In genomic region chr16:28886201-28886745, GRCm38 (mm10) we compare ENCODE assay signal across 29 mouse cellular contexts. TPM values are rescaled to one million over a fixed set of nuclear protein-coding genes. Genes with fewer than 3 reads are reported as not detected.
A peak's percentile ranks its signal among the peaks of the same experiment; 100 is the strongest.
DNase-seq lines count a peak whose midpoint lies in the region; ATAC-seq lines count a peak whose summit lies in the region.
"Had no signal": no experiment of that assay in that cellular context is flagged by ENCODE, and none has a peak within 500 bp of the region (broad histone marks: within the 10 kb centered on the region; RNA-seq: fewer than 3 reads in every experiment).

No protein-coding gene starts in this region.

- no peak for ATAC-seq in embryonic facial prominence, embryonic 12.5 days (ENCODE audit: insufficient number of reproducible peaks, insufficient read depth, low FRiP score, low TSS enrichment)
- no peak for ATAC-seq in kidney, embryonic 14.5 days (ENCODE audit: low FRiP score, low TSS enrichment)
- no peak for ATAC-seq in neural tube, embryonic 12.5 days (ENCODE audit: low FRiP score, low read depth)
- ATAC-seq in midbrain, embryonic 16.5 days: no peak
- ATAC-seq: inflammation-experienced regulatory T-cells, adult 6 months; Patski had no signal

- no peak overlapping the region for H3K4me3 ChIP-seq in embryonic facial prominence, embryonic 12.5 days
- H3K4me3 ChIP-seq in embryonic facial prominence, embryonic 10.5 days: no peak overlapping the region
- H3K4me3 ChIP-seq in kidney, embryonic 14.5 days (ENCODE audit: low read length): no peak overlapping the region
- H3K4me3 ChIP-seq in neural tube, embryonic 12.5 days: no peak overlapping the region
- H3K4me3 ChIP-seq in midbrain, embryonic 16.5 days (ENCODE audit: low read depth, low read length): no peak overlapping the region
- H3K4me3 ChIP-seq: forebrain, embryonic 12.5 days; hindbrain, embryonic 10.5 days; hindbrain, embryonic 15.5 days; liver, embryonic 13.5 days; myocyte had no signal

- 44% methylated on average over 9 of the region's 9 CpGs for WGBS in embryonic facial prominence, embryonic 12.5 days
- WGBS in embryonic facial prominence, embryonic 10.5 days: 61% methylated on average over 9 of the region's 9 CpGs
- WGBS in kidney, embryonic 14.5 days: 62% methylated on average over 9 of the region's 9 CpGs
- WGBS in neural tube, embryonic 12.5 days: 63% methylated on average over 9 of the region's 9 CpGs
- WGBS in midbrain, embryonic 16.5 days: 77% methylated on average over 9 of the region's 9 CpGs

- no peak overlapping the region for H3K4me2 ChIP-seq in embryonic facial prominence, embryonic 12.5 days (replicated peaks)
- no peak overlapping the region for H3K4me2 ChIP-seq in kidney, embryonic 14.5 days (replicated peaks; ENCODE audit: low read depth, low read length)
- 0 out of 2 replicates have a peak overlapping the region, but pooled peaks have one; percentile 4 for H3K4me2 ChIP-seq in neural tube, embryonic 12.5 days (replicated peaks)
- no peak overlapping the region for H3K4me2 ChIP-seq in midbrain, embryonic 16.5 days (ENCODE audit: low read length)
- H3K4me2 ChIP-seq: forebrain, embryonic 12.5 days; liver, embryonic 13.5 days; lung, embryonic 14.5 days; midbrain, embryonic 11.5 days had no signal

- peaks cover 9% of the 10 kb centered on the region for H3K9me3 ChIP-seq in embryonic facial prominence, embryonic 12.5 days
- H3K9me3 ChIP-seq in embryonic facial prominence, embryonic 10.5 days: peaks cover 10% of the 10 kb centered on the region; the same call in 1 of the 2 replicates
- H3K9me3 ChIP-seq in kidney, embryonic 14.5 days (ENCODE audit: control insufficient read depth, low read length): peaks cover 9% of the 10 kb centered on the region
- no peaks in the 10 kb centered on the region for H3K9me3 ChIP-seq in neural tube, embryonic 12.5 days
- H3K9me3 ChIP-seq in midbrain, embryonic 16.5 days (replicated peaks; ENCODE audit: control insufficient read depth, low read length, poor library complexity, severe bottlenecking): peaks cover 7% of the 10 kb centered on the region; the same call in 1 of the 2 replicates
- H3K9me3 ChIP-seq: hindbrain, embryonic 15.5 days had no signal

- DNase-seq in embryonic facial prominence, embryonic 10.5 days (ENCODE audit: low spot score): no peak
- DNase-seq in kidney, adult 9 months: peak; percentile 67
- no peak for DNase-seq in neural tube, embryonic 10.5 days (ENCODE audit: extremely low spot score, low spot score)
- no peak for DNase-seq in adrenal gland, postnatal 25 days
- DNase-seq: adrenal gland, postnatal 14 days; cerebellum, adult 11-12 months; cerebellum, adult 9-11 months; embryo, embryonic 11 days; forebrain, postnatal 0 days; heart, postnatal 14 days; liver, embryonic 13.5 days; lung, embryonic 14.5 days; lung, postnatal 14 days; retina, postnatal 1 day; right cerebral cortex, postnatal 14 days had no signal

- H3K27ac ChIP-seq in embryonic facial prominence, embryonic 12.5 days: 0 out of 2 replicates have a peak overlapping the region, but pooled peaks have one; percentile 30
- H3K27ac ChIP-seq in embryonic facial prominence, embryonic 10.5 days (replicated peaks): no peak overlapping the region
- no peak overlapping the region for H3K27ac ChIP-seq in kidney, embryonic 14.5 days (ENCODE audit: low read depth, low read length)
- H3K27ac ChIP-seq in neural tube, embryonic 12.5 days: no peak overlapping the region
- H3K27ac ChIP-seq in midbrain, embryonic 16.5 days (ENCODE audit: low read length): no peak overlapping the region
- H3K27ac ChIP-seq: forebrain, embryonic 12.5 days; hindbrain, embryonic 10.5 days; hindbrain, embryonic 15.5 days; liver, embryonic 13.5 days had no signal

- H3K27me3 ChIP-seq in embryonic facial prominence, embryonic 12.5 days: no peaks in the 10 kb centered on the region
- no peaks in the 10 kb centered on the region for H3K27me3 ChIP-seq in embryonic facial prominence, embryonic 10.5 days (replicated peaks; ENCODE audit: low read depth, poor library complexity, severe bottlenecking)
- H3K27me3 ChIP-seq in kidney, embryonic 14.5 days (ENCODE audit: control insufficient read depth, insufficient read depth, low read length): no peaks in the 10 kb centered on the region
- no peaks in the 10 kb centered on the region for H3K27me3 ChIP-seq in neural tube, embryonic 12.5 days (replicated peaks)
- H3K27me3 ChIP-seq in midbrain, embryonic 16.5 days (ENCODE audit: control insufficient read depth, insufficient read depth, low read depth, low read length): no peaks in the 10 kb centered on the region
- H3K27me3 ChIP-seq: CH12.LX; forebrain, embryonic 12.5 days; hindbrain, embryonic 15.5 days; liver, embryonic 13.5 days; Patski had no signal

- H3K4me1 ChIP-seq in embryonic facial prominence, embryonic 12.5 days: peaks cover 39% of the 10 kb centered on the region
- H3K4me1 ChIP-seq in embryonic facial prominence, embryonic 10.5 days: peaks cover 44% of the 10 kb centered on the region
- peaks cover 26% of the 10 kb centered on the region for H3K4me1 ChIP-seq in kidney, embryonic 14.5 days (ENCODE audit: control insufficient read depth, insufficient read depth, low read length)
- peaks cover 35% of the 10 kb centered on the region for H3K4me1 ChIP-seq in neural tube, embryonic 12.5 days
- peaks cover 20% of the 10 kb centered on the region for H3K4me1 ChIP-seq in midbrain, embryonic 16.5 days (ENCODE audit: control insufficient read depth, insufficient read depth, low read length)

- H3K9ac ChIP-seq in embryonic facial prominence, embryonic 12.5 days: no peak overlapping the region
- H3K9ac ChIP-seq in kidney, embryonic 14.5 days (ENCODE audit: low read depth, low read length): no peak overlapping the region
- H3K9ac ChIP-seq in neural tube, embryonic 12.5 days: no peak overlapping the region
- H3K9ac ChIP-seq in midbrain, embryonic 16.5 days (ENCODE audit: low read depth, low read length): no peak overlapping the region
- H3K9ac ChIP-seq: forebrain, embryonic 12.5 days; forebrain, postnatal 0 days; hindbrain, embryonic 15.5 days; liver, embryonic 13.5 days; lung, embryonic 14.5 days had no signal

- peaks cover 6% of the 10 kb centered on the region for H3K36me3 ChIP-seq in embryonic facial prominence, embryonic 12.5 days
- peaks cover 19% of the 10 kb centered on the region for H3K36me3 ChIP-seq in embryonic facial prominence, embryonic 10.5 days (replicated peaks)
- H3K36me3 ChIP-seq in kidney, embryonic 14.5 days (ENCODE audit: control insufficient read depth, insufficient read depth, low read length): no peaks in the 10 kb centered on the region
- H3K36me3 ChIP-seq in neural tube, embryonic 12.5 days: no peaks in the 10 kb centered on the region
- no peaks in the 10 kb centered on the region for H3K36me3 ChIP-seq in midbrain, embryonic 16.5 days (ENCODE audit: control insufficient read depth, insufficient read depth, low read length)
- H3K36me3 ChIP-seq: forebrain, embryonic 12.5 days; G1E; liver, embryonic 13.5 days had no signal

RNA-seq across cellular contexts. Expression of gene Mb21d2, which starts 43.2 kb away (rescaled TPM):
- polyA plus RNA-seq in embryonic facial prominence, embryonic 12.5 days (2016; fragmentation: Nextera tagmentation; extraction: Ambion mirVana): 10.4 and 10.8 TPM in 2 replicates
- 6.8 and 7.3 TPM in 2 replicates for polyA plus RNA-seq in embryonic facial prominence, embryonic 10.5 days (2016; fragmentation: Nextera tagmentation; extraction: Ambion mirVana)
- polyA plus RNA-seq in kidney, embryonic 14.5 days (2014; fragmentation: Nextera tagmentation; extraction: Ambion mirVana): 6.3 and 9.4 TPM in 2 replicates
- polyA plus RNA-seq in neural tube, embryonic 12.5 days (2016; fragmentation: Nextera tagmentation; extraction: Ambion mirVana): 13.5 and 13.6 TPM in 2 replicates
- polyA plus RNA-seq in midbrain, embryonic 16.5 days (2015; fragmentation: Nextera tagmentation; extraction: Ambion mirVana): 10.8 and 15.0 TPM in 2 replicates
- 12.7 and 15.1 TPM in 2 replicates for total RNA-seq in adrenal gland, postnatal 25 days (2021)
- total RNA-seq: CH12.LX; G1E; megakaryocyte, adult 5-6 weeks had no signal
- polyA plus RNA-seq: G1E; inflammation-experienced regulatory T-cells, adult 6 months had no signal
